Mouse (Mus musculus) spleen, adult 10 weeks (tissue): ENCODE results near the gene Zfp60. TPM values are rescaled to one million over a fixed set of nuclear protein-coding genes. Genes with fewer than 3 reads are reported as not detected.

ENCODE experiments used
- polyA plus RNA-seq: library from polyadenylated mRNA; stranded (reverse); fragments of 350-450 nt; fragmentation: Illumina TruSeq; extraction: RNeasy Lipid Tissue Mini Kit (QIAGEN cat#74804); gene quantifications from one replicate; pipeline ENCODE4 v1.2.3, GENCODE M21; 2015; ENCODE audit warnings: low replicate concordance; ENCODE audit not compliant: insufficient read depth

The Zfp60 gene
- 19.3 TPM for polyA plus RNA-seq

GRCm38 (mm10) chr7:27731281-27731883 lies at the start of gene Zfp60:
Gene Zfp60, plus strand, starts transcription at chr7:27731389.

GRCm38 (mm10) chr7:27688815-27689612 lies 42.2 kb upstream of the Zfp60 start, which contains the start of gene Zfp607b:
Gene Zfp607b, plus strand, starts transcription at chr7:27689340.

Other genes starting within 250 kb of the Zfp60 start
- 7.2 TPM for gene Sertad1, start 244.5 kb upstream of the Zfp60 start, polyA plus RNA-seq
- 0.51 TPM for gene Prx, start 232.1 kb upstream of the Zfp60 start, polyA plus RNA-seq
- gene Hipk4, start 208.1 kb upstream of the Zfp60 start, polyA plus RNA-seq: 0.08 TPM
- gene Pld3, start 178.2 kb upstream of the Zfp60 start, polyA plus RNA-seq: 26.5 TPM
- gene 2310022A10Rik, start 178.2 kb upstream of the Zfp60 start, polyA plus RNA-seq: 10.4 TPM
- gene Akt2, start 139.8 kb upstream of the Zfp60 start, polyA plus RNA-seq: 57.1 TPM
- gene Ttc9b, start 77.5 kb upstream of the Zfp60 start, polyA plus RNA-seq: not detected
- 3.4 TPM for gene Map3k10, start 56.8 kb upstream of the Zfp60 start, polyA plus RNA-seq
- gene Zfp607b, start 42.0 kb upstream of the Zfp60 start, polyA plus RNA-seq: 2.2 TPM
- 22.8 TPM for gene Zfp626, start 75.8 kb downstream of the Zfp60 start, polyA plus RNA-seq
- gene Zfp59, start 107.2 kb downstream of the Zfp60 start, polyA plus RNA-seq: 9.8 TPM
- 18.2 TPM for gene Zfp607a, start 126.1 kb downstream of the Zfp60 start, polyA plus RNA-seq
- 17.1 TPM for gene Zfp974, start 198.1 kb downstream of the Zfp60 start, polyA plus RNA-seq
- gene Zfp780b, start 247.8 kb downstream of the Zfp60 start, polyA plus RNA-seq: 19.0 TPM